Comparison of ENCODE assay signal across 9 mouse cellular contexts in the genomic region with DNA sequence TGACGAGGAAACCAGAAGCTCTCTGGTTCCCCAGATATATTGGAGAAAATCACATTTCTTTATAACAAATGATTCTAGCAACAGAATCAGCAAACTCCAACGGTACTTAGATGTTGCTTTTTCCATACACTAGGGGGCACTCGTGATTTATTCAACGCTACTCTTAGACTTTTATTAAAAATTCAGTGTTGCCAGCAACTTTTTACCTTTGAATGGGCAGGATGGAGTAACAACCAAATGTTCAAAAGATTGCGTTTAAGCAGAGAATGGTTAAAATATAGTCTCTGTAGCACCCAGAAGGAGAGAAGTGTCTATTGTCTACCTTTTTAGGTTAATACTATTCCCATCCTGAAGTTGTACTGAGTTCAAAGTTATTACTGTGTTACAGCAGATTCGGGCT.
A peak's percentile ranks its signal among the peaks of the same experiment; 100 is the strongest.
DNase-seq lines count a peak whose midpoint lies in the region; ATAC-seq and TF ChIP-seq lines count a peak whose summit lies in the region.
"Had no signal": no experiment of that assay in that cellular context is flagged by ENCODE, and none has a peak within 500 bp of the region (broad histone marks: within the 10 kb centered on the region; RNA-seq: fewer than 3 reads in every experiment).

No protein-coding gene starts in this region.

- no peak overlapping the region for H3K9ac ChIP-seq in heart, adult 2 months (ENCODE audit: low read depth, low read length)
- no peak overlapping the region for H3K9ac ChIP-seq in midbrain, embryonic 14.5 days (replicated peaks; ENCODE audit: low read length)

- 18% methylated on average over 6 of the region's 6 CpGs for WGBS in heart, adult 2 months
- WGBS in heart, embryonic 10.5 days = 22% methylated on average over 6 of the region's 6 CpGs
- WGBS in midbrain, embryonic 14.5 days = 19% methylated on average over 6 of the region's 6 CpGs

- no peaks in the 10 kb centered on the region for H3K4me1 ChIP-seq in heart, adult 2 months (ENCODE audit: control insufficient read depth, insufficient read depth, low read length)
- peaks cover 5% of the 10 kb centered on the region; the same call in 1 of the 2 replicates for H3K4me1 ChIP-seq in heart, embryonic 10.5 days
- H3K4me1 ChIP-seq in midbrain, embryonic 14.5 days (ENCODE audit: control insufficient read depth, insufficient read depth, low read length) = no peaks in the 10 kb centered on the region
- H3K4me1 ChIP-seq: megakaryocyte, embryonic 14.5 days had no signal

- H3K36me3 ChIP-seq in heart, adult 2 months (ENCODE audit: control insufficient read depth, insufficient read depth, low read length) = no peaks in the 10 kb centered on the region
- no peaks in the 10 kb centered on the region for H3K36me3 ChIP-seq in heart, embryonic 10.5 days
- H3K36me3 ChIP-seq in midbrain, embryonic 14.5 days (ENCODE audit: control insufficient read depth, insufficient read depth, low read length) = no peaks in the 10 kb centered on the region

- TF ChIP-seq POLR2A in heart, adult 2 months (IDR thresholded peaks at IDR 0.05; ENCODE audit: insufficient read depth, low read depth, low read length) = no peak

- no peak for DNase-seq in heart, adult 2 months
- DNase-seq in heart, embryonic 10.5 days (ENCODE audit: low spot score) = no peak
- peak; percentile 25 for DNase-seq in right cerebral cortex, adult 18-20 months
- DNase-seq in right cerebral cortex, postnatal 14 days = no peak
- peak; percentile 62 for DNase-seq in brain, adult 2 months (ENCODE audit: low read depth, low spot score)
- DNase-seq in forelimb bud, embryonic 11.5 days (ENCODE audit: low read depth, low spot score) = peak; percentile 65
- peak; percentile 93 for DNase-seq in midbrain, embryonic 14.5 days
- DNase-seq in gastrocnemius, adult 8-10 months (ENCODE audit: low spot score in 2 of 2) = no peak

- TF ChIP-seq CTCF in heart, adult 2 months (IDR thresholded peaks at IDR 0.05) = peak; percentile 81

- no peak overlapping the region for H3K27ac ChIP-seq in heart, adult 2 months
- no peak overlapping the region for H3K27ac ChIP-seq in heart, embryonic 10.5 days
- no peak overlapping the region for H3K27ac ChIP-seq in midbrain, embryonic 14.5 days (replicated peaks; ENCODE audit: low read depth, low read length)

- H3K27me3 ChIP-seq in heart, adult 2 months (ENCODE audit: control insufficient read depth, insufficient read depth, low read length) = no peaks in the 10 kb centered on the region
- no peaks in the 10 kb centered on the region for H3K27me3 ChIP-seq in heart, embryonic 10.5 days (ENCODE audit: insufficient read depth, poor library complexity, severe bottlenecking)
- no peaks in the 10 kb centered on the region for H3K27me3 ChIP-seq in midbrain, embryonic 14.5 days (ENCODE audit: control insufficient read depth, insufficient read depth, low read length)
- H3K27me3 ChIP-seq: megakaryocyte, embryonic 14.5 days had no signal

- no peaks in the 10 kb centered on the region for H3K9me3 ChIP-seq in heart, embryonic 10.5 days
- H3K9me3 ChIP-seq in midbrain, embryonic 14.5 days (ENCODE audit: control insufficient read depth, low read length) = no peaks in the 10 kb centered on the region
- H3K9me3 ChIP-seq: megakaryocyte, embryonic 14.5 days had no signal

- no peak overlapping the region for H3K4me2 ChIP-seq in midbrain, embryonic 14.5 days (ENCODE audit: low read length)

- no peak overlapping the region for H3K4me3 ChIP-seq in heart, adult 2 months
- no peak overlapping the region for H3K4me3 ChIP-seq in heart, embryonic 10.5 days
- H3K4me3 ChIP-seq in midbrain, embryonic 14.5 days (replicated peaks; ENCODE audit: low read depth, low read length) = no peak overlapping the region
- H3K4me3 ChIP-seq: megakaryocyte, embryonic 14.5 days had no signal

- H3K79me2 ChIP-seq in heart, adult 2 months (replicated peaks; ENCODE audit: control insufficient read depth, insufficient read depth, low read length) = no peaks in the 10 kb centered on the region

- intact Hi-C loops in heart, adult 2 months (cut with DNase I) = loop anchor here (5.0 to 10.0 kb wide), 3 partner anchors 473 to 999 kb away; no protein-coding TSS in a partner anchor

- ATAC-seq in midbrain, embryonic 14.5 days (ENCODE audit: low FRiP score, low TSS enrichment) = no peak; the same call in 1 of the 2 replicates

- no peak for TF ChIP-seq EP300 in heart, adult 2 months (IDR thresholded peaks at IDR 0.05; ENCODE audit: insufficient read depth, low read depth, low read length)

Comparison
In these comparisons a context has a peak if more than half of its experiments do, and no peak if none do; other contexts are left out.
1. DNase-seq: peak in right cerebral cortex, adult 18-20 months (single experiment), brain, adult 2 months (single experiment), forelimb bud, embryonic 11.5 days (single experiment) and midbrain, embryonic 14.5 days (single experiment); none in heart, adult 2 months (0 of 2), heart, embryonic 10.5 days (single experiment), right cerebral cortex, postnatal 14 days (single experiment) and gastrocnemius, adult 8-10 months (0 of 2).